Mouse (Mus musculus) erythroblast, embryonic 14.5 days (primary cell): ENCODE data around the gene Atg9b.

Experiments
- GATA1 ChIP-seq: IDR thresholded peaks from 2 replicates; pipeline ENCODE4 v1.6.1; 2012; ENCODE audit warnings: low read length, inconsistent platforms, mixed read lengths
- TAL1 ChIP-seq: IDR thresholded peaks from 3 replicates; pipeline ENCODE4 v1.6.1; 2012; ENCODE audit warnings: low read length, inconsistent platforms, mixed read lengths

GRCm38 (mm10) chr5:24393392-24393997, 1.6 kb upstream of the Atg9b start, which contains the start of gene Abcb8:
- TF ChIP-seq TAL1 (no peak), GATA1 (no peak)
